ENCODE assay signal across 9 mouse cellular contexts in the genomic region with DNA sequence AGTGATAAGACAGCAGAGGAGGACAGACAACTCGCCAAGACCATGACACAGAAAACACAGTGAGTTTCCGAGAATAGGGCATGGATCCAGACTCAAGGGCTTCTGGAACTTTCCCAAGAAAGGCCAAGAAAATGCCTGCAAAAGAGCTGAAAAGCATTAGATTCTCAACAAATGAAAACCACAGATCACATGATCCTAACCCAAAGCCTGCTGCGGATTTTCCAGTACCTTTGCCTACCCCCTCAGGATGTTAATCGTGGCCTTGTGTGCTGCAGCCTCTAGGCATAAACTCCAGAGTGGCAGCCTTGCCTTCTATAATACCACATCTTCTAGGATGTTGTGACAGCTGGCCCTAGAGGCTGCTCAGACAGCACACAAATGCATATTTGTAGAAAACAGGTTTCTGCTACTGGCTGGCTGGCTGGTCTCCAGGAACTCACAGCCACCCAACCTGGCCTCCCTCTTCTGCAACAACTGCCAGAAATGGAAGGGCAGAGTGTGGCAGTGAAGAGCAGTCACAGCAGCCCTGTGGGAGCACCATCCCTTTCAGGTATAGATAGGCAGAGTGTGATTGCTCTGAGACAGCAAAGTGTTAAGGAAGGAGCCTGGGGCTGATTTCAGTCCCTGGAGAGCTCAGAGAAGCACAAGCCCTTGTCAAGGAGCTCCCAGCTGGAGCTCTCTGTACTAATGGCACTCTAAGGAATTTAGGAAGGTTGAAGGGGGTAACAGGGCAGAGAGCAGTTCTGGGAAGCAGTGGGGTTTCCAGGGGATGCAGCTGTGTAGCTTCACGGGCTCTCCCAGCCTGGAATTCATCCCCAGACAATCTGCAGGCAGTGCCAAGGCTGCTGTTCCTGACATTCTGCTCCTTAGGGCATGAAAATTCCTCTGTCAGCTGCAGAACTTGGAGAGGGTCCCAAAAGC.
DNase-seq lines count a peak whose midpoint lies in the region; ATAC-seq and TF ChIP-seq lines count a peak whose summit lies in the region.
"Had no signal": no experiment of that assay in that cellular context is flagged by ENCODE, and none has a peak within 500 bp of the region (broad histone marks: within the 10 kb centered on the region; RNA-seq: fewer than 3 reads in every experiment).

No protein-coding gene starts in this region.

- no peaks in the 10 kb centered on the region for H3K9me3 ChIP-seq in forebrain, embryonic 12.5 days
- no peaks in the 10 kb centered on the region for H3K9me3 ChIP-seq in forebrain, embryonic 10.5 days
- H3K9me3 ChIP-seq in forebrain, embryonic 16.5 days (ENCODE audit: control insufficient read depth, low read length), result no peaks in the 10 kb centered on the region
- no peaks in the 10 kb centered on the region for H3K9me3 ChIP-seq in kidney, postnatal 0 days (replicated peaks; ENCODE audit: low read length)
- H3K9me3 ChIP-seq in midbrain, embryonic 15.5 days, result no peaks in the 10 kb centered on the region

- peak overlapping the region; percentile 42 for H3K27ac ChIP-seq in forebrain, embryonic 12.5 days
- H3K27ac ChIP-seq in forebrain, embryonic 10.5 days, result no peak overlapping the region
- H3K27ac ChIP-seq in forebrain, embryonic 16.5 days (ENCODE audit: low read length), result peak overlapping the region; percentile 74
- H3K27ac ChIP-seq in kidney, postnatal 0 days, result no peak overlapping the region
- H3K27ac ChIP-seq in midbrain, embryonic 15.5 days, result peak overlapping the region; percentile 42

- H3K4me1 ChIP-seq in forebrain, embryonic 12.5 days, result peaks cover 11% of the 10 kb centered on the region
- peaks cover 23% of the 10 kb centered on the region for H3K4me1 ChIP-seq in forebrain, embryonic 10.5 days
- peaks cover 14% of the 10 kb centered on the region for H3K4me1 ChIP-seq in forebrain, embryonic 16.5 days (replicated peaks; ENCODE audit: control insufficient read depth, insufficient read depth, low read length)
- H3K4me1 ChIP-seq in kidney, postnatal 0 days (replicated peaks; ENCODE audit: insufficient read depth, low read length), result no peaks in the 10 kb centered on the region
- H3K4me1 ChIP-seq in midbrain, embryonic 15.5 days, result peaks cover 11% of the 10 kb centered on the region

- no peak overlapping the region for H3K4me2 ChIP-seq in forebrain, embryonic 12.5 days
- no peak overlapping the region for H3K4me2 ChIP-seq in forebrain, embryonic 16.5 days (ENCODE audit: low read length)
- H3K4me2 ChIP-seq in kidney, postnatal 0 days (ENCODE audit: low read length), result no peak overlapping the region
- no peak overlapping the region for H3K4me2 ChIP-seq in midbrain, embryonic 15.5 days

- H3K36me3 ChIP-seq in forebrain, embryonic 12.5 days (replicated peaks), result no peaks in the 10 kb centered on the region
- H3K36me3 ChIP-seq in forebrain, embryonic 10.5 days (replicated peaks), result no peaks in the 10 kb centered on the region
- no peaks in the 10 kb centered on the region for H3K36me3 ChIP-seq in forebrain, embryonic 16.5 days (ENCODE audit: control insufficient read depth, insufficient read depth)
- H3K36me3 ChIP-seq in kidney, postnatal 0 days (ENCODE audit: insufficient read depth, low read length), result no peaks in the 10 kb centered on the region
- no peaks in the 10 kb centered on the region for H3K36me3 ChIP-seq in midbrain, embryonic 15.5 days (replicated peaks)

- WGBS in forebrain, embryonic 12.5 days, result 48% methylated on average over 5 of the region's 5 CpGs
- 49% methylated on average over 5 of the region's 5 CpGs for WGBS in forebrain, embryonic 10.5 days
- 12% methylated on average over 5 of the region's 5 CpGs for WGBS in forebrain, embryonic 16.5 days
- 43% methylated on average over 5 of the region's 5 CpGs for WGBS in kidney, postnatal 0 days
- 46% methylated on average over 5 of the region's 5 CpGs for WGBS in midbrain, embryonic 15.5 days

- peak; percentile 58; the same call in 1 of the 2 replicates for ATAC-seq in forebrain, embryonic 12.5 days (ENCODE audit: low FRiP score)
- peak; percentile 86 for ATAC-seq in forebrain, embryonic 16.5 days
- ATAC-seq in kidney, postnatal 0 days (replicated peaks; ENCODE audit: low FRiP score, low read depth), result no peak
- ATAC-seq in midbrain, embryonic 15.5 days (replicated peaks), result peak; percentile 81

- no peak for TF ChIP-seq CTCF in kidney, postnatal 0 days (IDR thresholded peaks at IDR 0.05; ENCODE audit: low read depth)

- DNase-seq in forebrain, embryonic 10.5 days (ENCODE audit: extremely low spot score, low spot score), result no peak
- peak; percentile 24 for DNase-seq in adrenal gland, postnatal 10 days
- peak; percentile 23 for DNase-seq in kidney, postnatal 0 days (ENCODE audit: low spot score)
- no peak for DNase-seq in spleen, postnatal 36 days (ENCODE audit: low spot score in 2 of 2)
- DNase-seq in B cell, adult 2 months, result no peak

- H3K27me3 ChIP-seq in forebrain, embryonic 12.5 days, result no peaks in the 10 kb centered on the region
- no peaks in the 10 kb centered on the region for H3K27me3 ChIP-seq in forebrain, embryonic 10.5 days (ENCODE audit: poor library complexity, severe bottlenecking)
- no peaks in the 10 kb centered on the region for H3K27me3 ChIP-seq in forebrain, embryonic 16.5 days (replicated peaks; ENCODE audit: control insufficient read depth, insufficient read depth, low read length)
- no peaks in the 10 kb centered on the region for H3K27me3 ChIP-seq in kidney, postnatal 0 days (ENCODE audit: insufficient read depth, low read length)
- H3K27me3 ChIP-seq in midbrain, embryonic 15.5 days (replicated peaks), result no peaks in the 10 kb centered on the region
- H3K27me3 ChIP-seq: CH12.LX had no signal

- no peak overlapping the region for H3K4me3 ChIP-seq in forebrain, embryonic 12.5 days (replicated peaks)
- H3K4me3 ChIP-seq in forebrain, embryonic 10.5 days, result no peak overlapping the region
- H3K4me3 ChIP-seq in forebrain, embryonic 16.5 days (replicated peaks; ENCODE audit: low read length), result no peak overlapping the region
- no peak overlapping the region for H3K4me3 ChIP-seq in kidney, postnatal 0 days (replicated peaks; ENCODE audit: low read depth, low read length)
- no peak overlapping the region for H3K4me3 ChIP-seq in midbrain, embryonic 15.5 days

- no peak overlapping the region for H3K9ac ChIP-seq in forebrain, embryonic 12.5 days
- H3K9ac ChIP-seq in forebrain, embryonic 16.5 days (replicated peaks; ENCODE audit: low read depth, low read length), result no peak overlapping the region
- H3K9ac ChIP-seq in kidney, postnatal 0 days (ENCODE audit: low read depth, low read length), result no peak overlapping the region
- H3K9ac ChIP-seq in midbrain, embryonic 15.5 days, result no peak overlapping the region

Comparison
In these comparisons a context has a peak if more than half of its experiments do, and no peak if none do; other contexts are left out.
1. H3K27ac ChIP-seq: peak in forebrain, embryonic 12.5 days (single experiment), forebrain, embryonic 16.5 days (single experiment) and midbrain, embryonic 15.5 days (single experiment); none in forebrain, embryonic 10.5 days (single experiment) and kidney, postnatal 0 days (single experiment).
2. DNase-seq: peak in adrenal gland, postnatal 10 days (single experiment) and kidney, postnatal 0 days (single experiment); none in forebrain, embryonic 10.5 days (single experiment), spleen, postnatal 36 days (0 of 2) and B cell, adult 2 months (0 of 2).